24 mouse cellular contexts compared by ENCODE assay signal in the genomic region with DNA sequence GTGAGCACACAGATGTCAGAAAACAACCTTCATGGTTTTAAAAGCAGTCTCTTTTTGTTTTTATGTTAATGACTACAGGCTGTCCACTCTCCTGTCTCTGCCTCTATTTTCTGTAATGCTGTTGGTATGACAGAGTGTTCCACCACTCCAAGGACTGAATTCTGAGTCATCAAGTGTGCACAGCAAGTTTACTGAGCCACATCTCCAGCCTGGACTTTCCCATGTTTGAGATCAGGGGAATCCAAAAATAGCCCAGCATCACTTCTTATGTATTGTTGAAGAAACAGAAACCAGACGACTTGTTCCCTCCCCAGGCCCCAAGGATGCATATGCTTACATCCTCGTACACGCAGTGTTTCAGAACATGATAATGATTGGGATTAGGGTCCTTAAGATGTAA.
"Had no signal": no experiment of that assay in that cellular context is flagged by ENCODE, and none has a peak within 500 bp of the region (broad histone marks: within the 10 kb centered on the region; RNA-seq: fewer than 3 reads in every experiment).

No protein-coding gene starts in this region.

- H3K4me3 ChIP-seq: kidney, embryonic 15.5 days; limb, embryonic 12.5 days; limb, embryonic 15.5 days; neural tube, embryonic 12.5 days; neural tube, embryonic 15.5 days had no signal

- H3K9me3 ChIP-seq: kidney, embryonic 15.5 days; limb, embryonic 15.5 days; neural tube, embryonic 12.5 days; neural tube, embryonic 15.5 days had no signal

- H3K9ac ChIP-seq: kidney, embryonic 15.5 days; limb, embryonic 12.5 days; limb, embryonic 15.5 days; liver, embryonic 14.5 days; liver, postnatal 0 days; lung, embryonic 14.5 days; neural tube, embryonic 12.5 days; neural tube, embryonic 15.5 days had no signal

- H3K4me2 ChIP-seq: kidney, embryonic 15.5 days; limb, embryonic 12.5 days; limb, embryonic 15.5 days; liver, embryonic 11.5 days; lung, embryonic 14.5 days; midbrain, embryonic 11.5 days; neural tube, embryonic 12.5 days; neural tube, embryonic 15.5 days had no signal

- H3K27ac ChIP-seq: kidney, embryonic 15.5 days; limb, embryonic 12.5 days; limb, embryonic 15.5 days; liver, embryonic 14.5 days; neural tube, embryonic 12.5 days; neural tube, embryonic 15.5 days; stomach, postnatal 0 days had no signal

- H3K4me1 ChIP-seq: neural tube, embryonic 12.5 days had no signal

- H3K27me3 ChIP-seq: limb, embryonic 15.5 days; neural tube, embryonic 12.5 days; neural tube, embryonic 15.5 days had no signal

- H3K36me3 ChIP-seq: kidney, embryonic 15.5 days; limb, embryonic 12.5 days; limb, embryonic 15.5 days; neural tube, embryonic 12.5 days; neural tube, embryonic 15.5 days had no signal

- ATAC-seq: liver, postnatal 0 days had no signal

- DNase-seq: kidney, adult 8-10 months; kidney, postnatal 10 days; kidney, postnatal 36 days; layer of hippocampus, postnatal 36 days; left cerebral cortex, postnatal 4 days; liver, postnatal 0 days; lung, embryonic 14.5 days; lung, postnatal 10 days; lung, postnatal 4 days; midbrain, embryonic 14.5 days; right cerebral cortex, adult 18-20 months; right cerebral cortex, postnatal 14 days; right cerebral cortex, postnatal 4 days; thymus, adult 2 months; thymus, postnatal 14 days had no signal
